Mouse (Mus musculus) embryonic facial prominence, embryonic 15.5 days (tissue): ENCODE measurements around the gene Stag1. TPM values are rescaled to one million over a fixed set of nuclear protein-coding genes. Genes with fewer than 3 reads are reported as not detected.

ENCODE experiments used
- ATAC-seq: fragments of 200-750 bp; cut with Nextera tagmentation; 2 replicates; pipeline ENCODE4 v1.8.0; 2017; ENCODE audit warnings: low read depth, moderate TSS enrichment; ENCODE audit not compliant: insufficient number of reproducible peaks, low FRiP score, low TSS enrichment
- H3K27ac ChIP-seq: fragments of 300-500 bp; sonication (generic); replicated peaks from 2 replicates; pipeline ENCODE4 v1.5.1; 2015; ENCODE audit warnings: mild to moderate bottlenecking, inconsistent platforms
- H3K27me3 ChIP-seq: fragments of 300-500 bp; sonication (generic); 2 replicates; pipeline ENCODE4 v1.6.1; 2015; ENCODE audit warnings: inconsistent platforms
- H3K36me3 ChIP-seq: fragments of 300-500 bp; sonication (generic); 2 replicates; pipeline ENCODE4 v1.6.1; 2015; ENCODE audit warnings: mild to moderate bottlenecking, inconsistent platforms
- H3K4me1 ChIP-seq: fragments of 300-500 bp; sonication (generic); 2 replicates; pipeline ENCODE4 v1.6.1; 2015; ENCODE audit warnings: inconsistent platforms
- H3K4me2 ChIP-seq: fragments of 300-500 bp; sonication (generic); replicated peaks from 2 replicates; pipeline ENCODE4 v1.6.1; 2015; ENCODE audit warnings: mild to moderate bottlenecking, inconsistent platforms
- H3K4me3 ChIP-seq: fragments of 300-500 bp; sonication (generic); replicated peaks from 2 replicates; pipeline ENCODE4 v1.5.1; 2015; ENCODE audit warnings: mild to moderate bottlenecking, inconsistent platforms
- H3K9ac ChIP-seq: fragments of 300-500 bp; sonication (generic); 2 replicates; pipeline ENCODE4 v1.6.1; 2015; ENCODE audit warnings: inconsistent platforms
- H3K9me3 ChIP-seq: fragments of 300-500 bp; sonication (generic); replicated peaks from 2 replicates; pipeline ENCODE4 v1.6.1; 2016; ENCODE audit warnings: inconsistent platforms
- WGBS: fragments of 180-500 bp; shearing (Covaris S2); methylation state at CpG from one replicate; pipeline ENCODE4 v1.1.7; 2015; 5-methylcytosine and 5-hydroxymethylcytosine counted together
- polyA plus RNA-seq: library from polyadenylated mRNA; unstranded; fragments of >200 nt; fragmentation: Nextera tagmentation; extraction: Ambion mirVana; gene quantifications from 2 replicates; pipeline ENCODE4 v1.2.1, GENCODE M21; 2015

The Stag1 gene
- polyA plus RNA-seq, 1 experiment from 2014 or later: 33.8 TPM

DNA sequence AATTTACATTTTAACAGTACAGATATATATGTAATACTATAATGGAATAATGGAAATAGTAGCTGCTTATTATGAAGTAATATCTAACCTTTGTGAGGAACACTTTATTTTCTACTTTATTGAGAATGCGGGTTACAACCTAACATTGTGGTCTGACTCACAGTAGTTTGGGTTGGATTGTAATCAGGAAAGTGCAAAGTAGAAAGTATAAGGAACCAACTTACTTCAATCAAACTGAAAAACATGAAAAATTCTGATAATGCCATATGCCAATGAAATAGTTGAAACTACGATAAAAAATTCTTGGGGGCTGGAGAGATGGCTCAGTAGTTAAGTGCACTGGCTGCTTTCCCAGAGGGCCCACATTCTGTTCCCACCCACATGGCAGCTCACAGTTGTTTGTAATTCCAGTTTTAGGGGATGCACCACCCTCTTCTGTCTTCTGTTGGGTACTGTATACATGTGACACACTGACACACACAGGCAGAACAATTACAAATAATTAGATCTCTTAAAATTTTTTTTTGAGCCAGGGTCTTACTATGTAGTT, 50.3 kb downstream of the Stag1 start:
- no peak overlapping the region for H3K4me2 ChIP-seq
- WGBS: 81% methylated on average over 2 of the region's 2 CpGs
- no peaks in the 10 kb centered on the region for H3K9me3 ChIP-seq
- no peak overlapping the region for H3K9ac ChIP-seq
- peaks cover 8% of the 10 kb centered on the region; the same call in 1 of the 2 replicates for H3K4me1 ChIP-seq
- no peak overlapping the region for H3K27ac ChIP-seq
- H3K27me3 ChIP-seq: no peaks in the 10 kb centered on the region
- no peaks in the 10 kb centered on the region for H3K36me3 ChIP-seq
- H3K4me3 ChIP-seq: no peak overlapping the region
- no peak for ATAC-seq

DNA sequence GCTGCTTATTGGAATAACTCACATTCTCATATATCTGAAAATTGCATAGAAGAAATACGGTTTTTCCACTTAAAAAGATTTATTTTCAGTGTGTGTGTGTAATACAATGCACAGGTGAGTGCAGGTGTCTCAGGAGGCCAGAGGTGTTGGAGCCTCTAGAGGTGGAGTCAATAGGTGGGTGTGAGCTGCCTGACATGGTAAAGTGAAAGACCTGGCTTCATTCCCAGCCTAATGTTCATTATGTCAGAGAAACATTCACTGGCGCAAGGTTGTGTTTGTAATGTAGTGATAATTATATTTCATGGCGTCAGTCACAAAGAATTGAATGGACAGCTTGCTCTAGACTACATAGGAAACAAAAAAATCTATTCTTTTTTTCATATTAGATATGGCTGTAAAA, 56.5 kb downstream of the Stag1 start:
- no peak for ATAC-seq
- H3K9ac ChIP-seq: no peak overlapping the region
- WGBS: 61% methylated on average over 3 of the region's 3 CpGs

DNA sequence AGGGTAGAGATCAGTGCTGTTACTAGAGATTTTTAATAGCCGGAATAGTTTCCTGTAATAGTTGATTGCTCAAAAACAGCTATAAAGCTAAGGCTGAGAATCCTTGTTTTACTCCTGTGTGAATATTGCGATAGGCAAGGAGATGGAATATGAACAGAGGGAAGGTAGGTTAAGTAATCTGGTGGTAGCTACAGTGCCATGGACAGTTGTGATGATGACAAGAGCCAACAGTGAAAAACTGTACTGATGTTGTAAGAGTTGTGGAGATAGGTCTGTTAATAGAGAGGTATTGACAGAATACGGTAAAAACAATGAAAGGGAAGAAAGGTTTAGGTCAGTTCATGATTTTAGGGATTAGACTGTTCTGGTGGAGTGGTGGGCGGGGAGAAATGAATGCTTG, 58.5 kb downstream of the Stag1 start:
- Histone ChIP-seq H3K9ac (no peak overlapping the region), H3K27ac (no peak overlapping the region), H3K4me1 (no peaks in the 10 kb centered on the region), H3K4me2 (no peak overlapping the region), H3K27me3 (no peaks in the 10 kb centered on the region), H3K4me3 (no peak overlapping the region), H3K36me3 (0 out of 2 replicates have a peak, but pooled peaks cover under 1% of the 10 kb centered on the region), H3K9me3 (no peaks in the 10 kb centered on the region)
- WGBS: 94% methylated on average over 4 of the region's 4 CpGs
- ATAC-seq: no peak

More for the DNA sequence above, 56.5 kb downstream of the Stag1 start:
- no peak overlapping the region for H3K27ac ChIP-seq
- no peak overlapping the region for H3K4me2 ChIP-seq
- no peak overlapping the region for H3K4me3 ChIP-seq
- no peaks in the 10 kb centered on the region for H3K4me1 ChIP-seq
- no peaks in the 10 kb centered on the region for H3K27me3 ChIP-seq
- no peaks in the 10 kb centered on the region for H3K36me3 ChIP-seq
- H3K9me3 ChIP-seq: no peaks in the 10 kb centered on the region

DNA sequence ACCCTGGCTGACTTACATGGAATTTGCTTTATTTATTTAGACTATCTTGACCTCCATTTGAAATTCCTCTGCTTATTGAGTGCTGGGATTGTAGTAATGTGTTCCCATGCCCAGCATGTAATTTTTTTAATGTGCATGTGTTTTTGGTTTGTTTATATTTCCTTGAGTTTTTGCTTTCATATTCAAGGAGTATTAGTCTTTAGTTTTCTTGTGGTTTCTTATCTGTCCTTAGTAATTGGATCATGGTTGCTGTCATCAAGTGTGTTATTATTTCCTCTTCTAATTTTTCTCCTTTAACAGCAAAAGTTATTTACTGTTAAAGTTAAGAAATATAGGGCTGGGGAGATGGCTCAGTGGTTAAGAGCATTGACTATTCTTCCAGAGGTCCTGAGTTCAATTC, 63.0 kb downstream of the Stag1 start:
- Histone ChIP-seq H3K27ac (no peak overlapping the region), H3K36me3 (0 out of 2 replicates have a peak, but pooled peaks cover 4% of the 10 kb centered on the region), H3K9me3 (no peaks in the 10 kb centered on the region), H3K4me3 (no peak overlapping the region), H3K4me1 (no peaks in the 10 kb centered on the region), H3K4me2 (no peak overlapping the region), H3K9ac (no peak overlapping the region), H3K27me3 (no peaks in the 10 kb centered on the region)
- ATAC-seq: no peak

DNA sequence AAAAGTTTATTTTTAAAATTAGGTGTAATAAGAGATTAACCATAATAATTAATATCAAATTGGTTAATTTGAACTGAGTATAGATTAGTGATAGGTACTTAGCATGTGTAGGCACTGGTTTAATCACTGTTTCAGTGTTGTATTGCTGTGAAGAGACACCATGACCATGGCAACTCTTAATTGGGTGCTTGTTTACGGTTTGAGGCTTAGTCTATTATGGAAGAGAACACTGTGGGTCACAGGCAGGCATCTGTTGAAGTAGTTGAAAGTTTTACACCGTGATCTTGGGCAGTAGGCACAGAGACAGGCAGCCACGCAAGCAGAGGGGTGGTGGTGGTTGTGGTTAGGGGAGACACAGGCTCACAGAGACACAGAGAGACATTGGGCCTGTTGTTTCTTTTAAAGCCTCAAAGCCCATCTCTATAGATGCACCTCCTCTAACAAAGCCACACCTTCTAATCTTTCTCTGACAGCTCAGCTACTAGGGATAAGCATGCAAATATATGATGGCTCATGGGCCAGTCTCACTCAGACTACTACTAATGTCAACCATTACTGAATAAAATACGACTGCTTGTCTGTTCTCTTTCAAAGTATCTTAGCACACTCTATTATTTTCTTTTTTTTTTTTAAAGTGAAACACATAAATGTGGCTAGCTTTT, 66.0 kb downstream of the Stag1 start:
- no peaks in the 10 kb centered on the region for H3K27me3 ChIP-seq
- H3K4me2 ChIP-seq: no peak overlapping the region
- no peak overlapping the region for H3K9ac ChIP-seq
- WGBS: 77% methylated on average over 4 of the region's 4 CpGs
- H3K4me3 ChIP-seq: no peak overlapping the region
- H3K27ac ChIP-seq: no peak overlapping the region
- no peaks in the 10 kb centered on the region for H3K9me3 ChIP-seq
- no peaks in the 10 kb centered on the region for H3K4me1 ChIP-seq
- ATAC-seq: no peak
- 0 out of 2 replicates have a peak, but pooled peaks cover 4% of the 10 kb centered on the region for H3K36me3 ChIP-seq

DNA sequence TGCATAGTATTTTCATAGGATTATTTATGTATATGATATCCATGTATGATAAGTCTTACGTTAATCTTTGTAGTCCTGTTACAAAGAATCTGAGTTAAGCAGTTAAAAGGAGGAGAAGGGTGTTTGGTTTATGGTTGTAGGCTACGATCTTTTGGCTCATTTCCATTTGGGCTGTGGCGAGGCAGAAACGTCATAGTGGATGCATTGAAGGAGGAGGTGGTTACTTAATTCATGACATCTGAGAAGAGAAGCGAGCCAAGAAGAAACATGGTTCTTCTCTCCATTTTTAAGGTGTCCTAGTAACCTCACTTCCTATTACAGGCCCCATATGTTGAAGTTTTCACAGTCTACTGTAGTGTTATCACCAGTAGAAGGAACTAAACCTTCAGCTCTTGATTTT, 72.6 kb downstream of the Stag1 start:
- H3K27me3 ChIP-seq: no peaks in the 10 kb centered on the region
- no peak overlapping the region for H3K27ac ChIP-seq
- ATAC-seq: no peak
- no peaks in the 10 kb centered on the region for H3K36me3 ChIP-seq
- H3K4me3 ChIP-seq: no peak overlapping the region
- H3K4me1 ChIP-seq: no peaks in the 10 kb centered on the region
- WGBS: 57% methylated on average over 5 of the region's 5 CpGs
- H3K9ac ChIP-seq: no peak overlapping the region
- H3K9me3 ChIP-seq: no peaks in the 10 kb centered on the region
- no peak overlapping the region for H3K4me2 ChIP-seq

DNA sequence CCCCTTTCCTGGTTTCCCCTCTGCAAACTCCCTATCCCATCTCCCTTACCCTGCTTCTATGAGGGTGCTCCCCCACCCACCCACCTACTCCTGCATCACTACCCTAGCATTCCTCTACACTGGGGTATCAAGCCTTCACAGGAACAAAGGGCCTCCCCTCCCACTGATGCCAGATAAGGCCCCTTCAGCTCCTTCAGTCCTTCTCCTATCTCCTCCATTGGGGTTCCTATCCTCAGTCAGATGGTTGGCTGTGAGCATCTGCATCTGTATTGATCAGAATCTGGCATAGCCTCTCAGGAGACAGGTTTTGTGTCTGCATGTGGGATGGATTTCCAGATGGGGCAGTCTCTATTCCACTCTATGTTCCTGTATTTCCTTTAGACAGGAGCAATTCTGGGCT, 81.4 kb downstream of the Stag1 start:
- Histone ChIP-seq H3K36me3 (no peaks in the 10 kb centered on the region), H3K27ac (no peak overlapping the region), H3K9ac (no peak overlapping the region), H3K4me3 (no peak overlapping the region), H3K9me3 (no peaks in the 10 kb centered on the region), H3K4me1 (no peaks in the 10 kb centered on the region), H3K27me3 (no peaks in the 10 kb centered on the region), H3K4me2 (no peak overlapping the region)
- no peak for ATAC-seq

DNA sequence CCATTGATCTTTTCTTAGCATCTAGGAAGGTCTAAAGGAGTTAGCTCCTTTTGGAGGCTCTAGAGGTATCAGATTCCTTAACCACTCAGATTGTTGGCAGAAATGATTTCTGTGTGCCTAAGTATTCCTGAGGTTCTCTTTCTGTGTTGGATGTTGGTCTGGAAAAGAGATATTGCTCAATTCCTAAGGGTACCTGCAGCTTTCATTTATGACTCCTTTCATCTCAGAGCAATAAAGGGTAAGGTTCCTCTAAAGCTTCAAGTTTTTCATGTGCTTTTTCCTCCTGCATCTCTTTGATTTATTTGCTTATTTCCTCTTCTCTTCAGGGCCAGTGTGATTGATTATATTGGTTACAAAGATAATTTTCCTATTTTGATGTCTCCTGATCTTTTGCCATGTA, 84.7 kb downstream of the Stag1 start:
- H3K27me3 ChIP-seq: no peaks in the 10 kb centered on the region
- H3K4me2 ChIP-seq: no peak overlapping the region
- no peaks in the 10 kb centered on the region for H3K36me3 ChIP-seq
- no peak overlapping the region for H3K9ac ChIP-seq
- no peak for ATAC-seq
- H3K4me1 ChIP-seq: no peaks in the 10 kb centered on the region
- H3K27ac ChIP-seq: no peak overlapping the region
- H3K4me3 ChIP-seq: no peak overlapping the region
- no peaks in the 10 kb centered on the region for H3K9me3 ChIP-seq

DNA sequence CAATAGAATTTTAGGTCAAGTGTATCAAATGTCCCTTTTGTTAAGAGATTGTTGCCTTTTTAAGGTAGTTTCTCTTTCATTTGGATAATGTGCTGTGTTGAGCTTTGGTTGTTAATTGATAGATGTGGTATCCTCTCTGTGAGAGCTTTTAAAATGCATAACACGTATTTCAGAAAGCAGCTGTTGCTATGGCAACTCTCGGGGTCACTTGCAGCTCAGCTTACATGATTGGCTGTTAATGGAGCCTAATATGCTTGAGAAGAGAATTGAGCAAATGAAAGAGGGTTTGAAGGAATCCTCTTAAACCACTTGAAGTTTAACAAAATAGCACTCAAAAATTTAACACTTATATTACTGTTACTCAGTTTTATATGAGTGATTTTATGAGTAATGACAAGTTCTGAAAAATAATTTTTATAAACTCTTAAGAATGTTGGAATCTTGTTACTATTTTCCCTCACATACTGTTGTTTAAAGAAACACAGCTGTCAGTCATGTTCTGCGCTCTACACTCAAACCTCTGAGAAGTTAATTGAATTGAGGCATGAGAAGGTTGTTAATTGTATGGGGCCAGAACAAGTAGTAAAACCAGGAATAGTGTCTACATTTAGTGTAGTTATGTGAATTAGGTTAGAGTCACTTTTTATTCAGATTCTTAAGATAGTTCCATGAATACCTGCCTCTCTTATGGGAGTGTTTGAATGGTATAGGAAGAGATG, 88.3 kb downstream of the Stag1 start:
- H3K4me2 ChIP-seq: no peak overlapping the region
- WGBS: 27% methylated on average over 3 of the region's 3 CpGs
- H3K4me1 ChIP-seq: no peaks in the 10 kb centered on the region
- H3K27me3 ChIP-seq: no peaks in the 10 kb centered on the region
- no peak for ATAC-seq
- no peak overlapping the region for H3K27ac ChIP-seq
- no peak overlapping the region for H3K9ac ChIP-seq
- H3K4me3 ChIP-seq: no peak overlapping the region
- H3K36me3 ChIP-seq: no peaks in the 10 kb centered on the region
- no peaks in the 10 kb centered on the region for H3K9me3 ChIP-seq

DNA sequence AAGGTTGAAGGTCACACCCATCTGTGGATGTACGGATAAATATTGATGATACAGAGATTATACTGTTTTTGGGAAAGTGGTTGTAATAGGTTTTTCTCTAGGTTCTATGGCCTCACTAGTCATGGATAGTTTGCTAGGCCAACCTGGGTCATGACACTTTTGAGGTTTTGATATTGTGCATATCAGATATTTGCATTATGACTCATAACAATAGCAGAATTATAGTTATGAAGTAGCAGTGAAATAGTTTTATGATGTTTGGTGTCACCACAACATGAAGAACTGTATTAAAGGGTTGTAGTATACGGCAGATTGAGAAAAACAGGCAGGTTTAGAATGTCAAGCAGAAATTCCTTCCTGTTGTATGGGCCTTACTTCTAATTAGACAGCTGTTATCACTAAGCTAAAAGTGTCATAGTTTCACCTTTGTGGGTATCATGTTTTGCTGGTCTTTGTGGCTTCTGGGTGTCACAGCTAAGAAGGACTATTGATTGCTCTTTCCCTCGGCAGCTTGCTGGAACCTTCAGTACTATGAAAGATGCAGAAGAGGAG, 92.2 kb downstream of the Stag1 start:
- Histone ChIP-seq H3K4me3 (no peak overlapping the region), H3K9me3 (no peaks in the 10 kb centered on the region), H3K4me2 (no peak overlapping the region), H3K27ac (no peak overlapping the region), H3K4me1 (no peaks in the 10 kb centered on the region), H3K36me3 (no peaks in the 10 kb centered on the region), H3K27me3 (no peaks in the 10 kb centered on the region), H3K9ac (no peak overlapping the region)
- no peak for ATAC-seq
- WGBS: 77% methylated on average over 3 of the region's 3 CpGs

DNA sequence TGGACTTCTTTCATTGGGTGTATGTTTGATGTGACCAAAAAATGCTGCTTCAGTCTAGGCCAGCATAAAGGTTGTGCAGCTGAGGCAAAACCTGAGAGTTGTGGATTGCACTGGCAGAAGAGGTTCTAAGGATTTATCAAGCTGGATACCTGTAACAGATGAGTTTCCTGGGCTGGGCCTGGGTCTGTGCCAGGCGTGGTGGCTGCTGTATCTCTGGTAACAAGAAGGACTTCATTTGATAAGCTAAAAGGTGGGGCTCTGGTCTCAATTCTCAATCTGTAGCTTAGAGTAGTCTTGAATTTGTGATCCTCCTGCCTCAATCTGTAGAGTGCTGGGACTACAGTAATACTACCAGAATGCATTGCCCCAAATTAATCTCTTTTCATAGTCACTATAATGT, 94.6 kb downstream of the Stag1 start:
- Histone ChIP-seq H3K27me3 (no peaks in the 10 kb centered on the region), H3K4me1 (no peaks in the 10 kb centered on the region), H3K9ac (no peak overlapping the region), H3K9me3 (no peaks in the 10 kb centered on the region), H3K4me2 (no peak overlapping the region), H3K27ac (no peak overlapping the region), H3K4me3 (no peak overlapping the region), H3K36me3 (no peaks in the 10 kb centered on the region)
- no peak for ATAC-seq
- 94% methylated on average over 1 of the region's 1 CpGs for whole genome bisulfite sequencing
